Mouse (Mus musculus): ENCODE results near the gene Brd7.

Gene Brd7

DNA sequence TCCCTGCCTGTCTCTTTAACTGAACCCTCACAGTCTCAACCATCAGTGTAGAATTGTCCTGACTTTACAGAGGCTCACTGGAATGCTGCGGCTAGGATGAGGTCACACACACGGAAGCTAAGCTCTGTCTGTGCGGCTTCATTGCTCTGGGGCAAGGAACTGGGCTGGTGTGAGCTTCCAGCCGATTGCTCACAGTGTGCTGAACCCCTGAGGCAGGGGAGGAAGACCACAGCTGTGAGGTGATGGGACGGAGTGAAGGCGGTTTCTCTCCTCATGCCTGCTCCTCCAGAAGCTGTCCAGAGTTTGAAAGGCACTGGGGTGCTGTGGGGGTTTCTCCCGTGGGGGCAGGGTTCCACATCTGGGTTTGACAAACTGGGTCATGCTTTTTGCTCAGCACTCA is 77.3 kb downstream of the Brd7 start:
- DNase-seq (ENCODE audit: low read depth, low spot score), result no peak

DNA sequence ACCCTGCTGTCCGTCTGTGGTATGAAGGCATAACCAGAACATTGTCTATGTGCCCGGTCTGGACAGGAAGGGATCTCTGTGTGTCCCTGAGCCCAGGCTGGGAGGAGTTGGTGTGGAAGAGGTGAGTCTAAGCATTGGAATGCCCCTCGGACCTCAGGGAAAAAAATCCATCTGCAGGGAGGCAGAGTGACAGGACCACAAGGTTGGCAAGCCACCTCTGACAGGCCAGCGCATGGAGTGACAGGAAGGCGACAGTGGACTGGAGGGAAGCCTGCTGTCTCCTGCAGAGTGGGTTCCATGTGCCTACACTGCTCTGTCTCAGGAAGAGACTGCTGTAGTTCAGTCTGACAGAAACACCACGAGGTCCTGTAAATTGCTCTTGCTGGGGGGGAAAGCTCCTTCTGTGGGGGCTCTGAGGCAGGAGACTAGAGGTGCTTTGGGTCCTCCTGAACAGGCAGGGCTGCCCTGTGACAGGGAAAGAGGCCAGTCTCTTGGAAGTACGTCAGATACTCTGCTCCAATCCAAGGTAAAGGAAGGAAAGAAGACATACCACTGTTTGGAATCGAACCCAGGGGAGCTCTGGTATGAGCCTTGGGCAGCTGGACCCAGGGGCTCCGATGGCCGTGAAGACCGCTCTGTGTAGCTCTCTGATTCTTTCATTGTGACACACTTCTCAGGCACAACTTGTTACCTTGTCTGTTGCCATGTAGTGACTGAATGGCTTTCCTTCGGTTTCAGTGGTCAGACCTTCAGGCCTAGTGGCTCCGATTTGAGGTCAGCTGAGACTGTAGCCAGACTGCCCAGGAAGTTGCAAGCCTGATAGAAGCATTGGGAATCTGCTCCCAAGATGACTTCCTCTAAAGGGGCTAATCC is 78.5 kb downstream of the Brd7 start:
- no peak for DNase-seq (ENCODE audit: low read depth, low spot score)

DNA sequence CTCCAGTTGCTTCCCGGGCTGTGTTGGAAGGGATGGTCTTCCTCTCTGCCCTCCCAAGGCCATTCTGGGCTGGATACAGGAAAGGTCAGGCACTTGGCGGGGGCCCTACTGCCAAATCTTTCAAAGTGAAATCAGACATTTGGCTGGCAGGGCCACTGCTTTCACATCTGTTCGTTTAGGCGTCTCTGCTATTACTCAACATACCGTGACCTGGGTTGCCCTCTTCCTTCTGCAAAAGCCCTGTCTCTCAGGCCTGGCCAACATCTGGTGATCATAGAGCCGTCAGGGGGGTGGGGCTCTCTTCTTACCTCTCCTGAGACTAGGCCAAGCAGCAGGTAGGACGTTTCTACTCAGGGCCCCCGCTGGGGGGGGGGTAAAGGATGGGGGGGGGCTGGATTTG is 79.3 kb downstream of the Brd7 start:
- no peak for DNase-seq (ENCODE audit: low read depth, low spot score)
